Mouse (Mus musculus): ENCODE measurements around the gene Gm9887. TPM values are rescaled to one million over a fixed set of nuclear protein-coding genes. Genes with fewer than 3 reads are reported as not detected.

Gm9887 gene
- polyA plus RNA-seq, 1 experiment from 2014 or later, result 0.62 TPM

GRCm38 (mm10) chr12:69356546-69357299 lies 15.5 kb downstream of the Gm9887 start, which contains the start of gene Nemf:
Nemf (minus strand) TSS chr12:69357165.
- peak within 1 kb of the TSS; percentile 68; the same call in 1 of the 2 replicates for H3K27ac ChIP-seq (ENCODE audit: low read length)
- H3K4me3 ChIP-seq (replicated peaks; ENCODE audit: low read length), result peak within 1 kb of the TSS; percentile 83
- WGBS, result under 1% methylated on average over 49 of the region's 50 CpGs
- no peaks in the 10 kb centered on the region for H3K27me3 ChIP-seq (replicated peaks; ENCODE audit: control insufficient read depth, insufficient read depth, low read length)
- ATAC-seq, result peak; percentile 44
- peaks cover 9% of the 10 kb centered on the region for H3K4me1 ChIP-seq (replicated peaks; ENCODE audit: control insufficient read depth, insufficient read depth, low read length)
- H3K9me3 ChIP-seq (ENCODE audit: control insufficient read depth, low read length), result no peaks in the 10 kb centered on the region
- peaks cover 6% of the 10 kb centered on the region; the same call in 1 of the 2 replicates for H3K36me3 ChIP-seq (ENCODE audit: control insufficient read depth, insufficient read depth)
- peak within 1 kb of the TSS; percentile 88 for H3K4me2 ChIP-seq (ENCODE audit: low read length)
- H3K9ac ChIP-seq (replicated peaks; ENCODE audit: low read depth, low read length), result peak within 1 kb of the TSS; percentile 88

- Histone ChIP-seq H3K27ac (ENCODE audit: low read length) (no peak overlapping the region), H3K27me3 (replicated peaks; ENCODE audit: control insufficient read depth, insufficient read depth, low read length) (no peaks in the 10 kb centered on the region), H3K4me2 (ENCODE audit: low read length) (no peak overlapping the region), H3K9me3 (ENCODE audit: control insufficient read depth, low read length) (no peaks in the 10 kb centered on the region), H3K4me1 (replicated peaks; ENCODE audit: control insufficient read depth, insufficient read depth, low read length) (peaks cover 8% of the 10 kb centered on the region), H3K9ac (replicated peaks; ENCODE audit: low read depth, low read length) (no peak overlapping the region), H3K36me3 (ENCODE audit: control insufficient read depth, insufficient read depth) (peaks cover 22% of the 10 kb centered on the region), H3K4me3 (replicated peaks; ENCODE audit: low read length) (no peak overlapping the region)
- 94% methylated on average over 1 of the region's 1 CpGs for WGBS
- ATAC-seq, result no peak
These were observed 20.6 kb downstream of the Gm9887 start for GRCm38 (mm10) chr12:69351685-69352084.

GRCm38 (mm10) chr12:69349928-69350327 lies 22.3 kb downstream of the Gm9887 start:
- 91% methylated on average over 2 of the region's 2 CpGs for WGBS
- ATAC-seq, result no peak
- H3K36me3 ChIP-seq (ENCODE audit: control insufficient read depth, insufficient read depth), result peaks cover 31% of the 10 kb centered on the region

GRCm38 (mm10) chr12:69333547-69333946 lies 38.7 kb downstream of the Gm9887 start:
- Histone ChIP-seq H3K4me3 (replicated peaks; ENCODE audit: low read length) (no peak overlapping the region), H3K36me3 (ENCODE audit: control insufficient read depth, insufficient read depth) (peaks cover 10% of the 10 kb centered on the region; the same call in 1 of the 2 replicates), H3K9ac (replicated peaks; ENCODE audit: low read depth, low read length) (no peak overlapping the region), H3K9me3 (ENCODE audit: control insufficient read depth, low read length) (no peaks in the 10 kb centered on the region), H3K27ac (ENCODE audit: low read length) (no peak overlapping the region), H3K4me2 (ENCODE audit: low read length) (no peak overlapping the region), H3K4me1 (replicated peaks; ENCODE audit: control insufficient read depth, insufficient read depth, low read length) (no peaks in the 10 kb centered on the region), H3K27me3 (replicated peaks; ENCODE audit: control insufficient read depth, insufficient read depth, low read length) (no peaks in the 10 kb centered on the region)
- no peak for ATAC-seq
- WGBS, result 92% methylated on average over 2 of the region's 2 CpGs

More at GRCm38 (mm10) chr12:69349928-69350327, 22.3 kb downstream of the Gm9887 start:
- no peaks in the 10 kb centered on the region for H3K9me3 ChIP-seq (ENCODE audit: control insufficient read depth, low read length)
- H3K4me3 ChIP-seq (replicated peaks; ENCODE audit: low read length), result no peak overlapping the region
- H3K9ac ChIP-seq (replicated peaks; ENCODE audit: low read depth, low read length), result no peak overlapping the region
- H3K27me3 ChIP-seq (replicated peaks; ENCODE audit: control insufficient read depth, insufficient read depth, low read length), result no peaks in the 10 kb centered on the region
- no peak overlapping the region for H3K4me2 ChIP-seq (ENCODE audit: low read length)
- no peaks in the 10 kb centered on the region for H3K4me1 ChIP-seq (replicated peaks; ENCODE audit: control insufficient read depth, insufficient read depth, low read length)
- H3K27ac ChIP-seq (ENCODE audit: low read length), result no peak overlapping the region

- H3K36me3 ChIP-seq (ENCODE audit: control insufficient read depth, insufficient read depth), result peaks cover 8% of the 10 kb centered on the region
- H3K27me3 ChIP-seq (replicated peaks; ENCODE audit: control insufficient read depth, insufficient read depth, low read length), result no peaks in the 10 kb centered on the region
- no peaks in the 10 kb centered on the region for H3K9me3 ChIP-seq (ENCODE audit: control insufficient read depth, low read length)
- H3K4me1 ChIP-seq (replicated peaks; ENCODE audit: control insufficient read depth, insufficient read depth, low read length), result no peaks in the 10 kb centered on the region
- 100% methylated on average over 1 of the region's 1 CpGs for WGBS
- no peak overlapping the region for H3K27ac ChIP-seq (ENCODE audit: low read length)
- ATAC-seq, result no peak
- no peak overlapping the region for H3K4me2 ChIP-seq (ENCODE audit: low read length)
- H3K9ac ChIP-seq (replicated peaks; ENCODE audit: low read depth, low read length), result no peak overlapping the region
- no peak overlapping the region for H3K4me3 ChIP-seq (replicated peaks; ENCODE audit: low read length)
These were observed 40.1 kb downstream of the Gm9887 start for GRCm38 (mm10) chr12:69332147-69332546.

GRCm38 (mm10) chr12:69331187-69331586 lies 41.1 kb downstream of the Gm9887 start:
- H3K36me3 ChIP-seq (ENCODE audit: control insufficient read depth, insufficient read depth), result peaks cover 11% of the 10 kb centered on the region
- no peaks in the 10 kb centered on the region for H3K4me1 ChIP-seq (replicated peaks; ENCODE audit: control insufficient read depth, insufficient read depth, low read length)
- no peak overlapping the region for H3K9ac ChIP-seq (replicated peaks; ENCODE audit: low read depth, low read length)
- H3K9me3 ChIP-seq (ENCODE audit: control insufficient read depth, low read length), result no peaks in the 10 kb centered on the region
- no peak overlapping the region for H3K4me2 ChIP-seq (ENCODE audit: low read length)
- no peak for ATAC-seq
- H3K27ac ChIP-seq (ENCODE audit: low read length), result no peak overlapping the region
- no peaks in the 10 kb centered on the region for H3K27me3 ChIP-seq (replicated peaks; ENCODE audit: control insufficient read depth, insufficient read depth, low read length)
- 95% methylated on average over 3 of the region's 3 CpGs for WGBS
- H3K4me3 ChIP-seq (replicated peaks; ENCODE audit: low read length), result no peak overlapping the region

Small RNA genes within 50 kb of the gene (microRNA-seq; reads per million reads assigned to microRNA genes)
- 0.62 reads per million for gene Gm47299
- gene Gm47305, result not detected

Other genes starting within 250 kb of the Gm9887 start
- gene Rps29, start 213.3 kb downstream of the Gm9887 start, polyA plus RNA-seq (2015; fragmentation: Nextera tagmentation; extraction: Ambion mirVana), result 987 and 1,101 TPM in 2 replicates
- 9.7 and 11.4 TPM in 2 replicates for gene Lrr1, start 203.6 kb downstream of the Gm9887 start, polyA plus RNA-seq (2015; fragmentation: Nextera tagmentation; extraction: Ambion mirVana)
- 289 and 292 TPM in 2 replicates for gene Rpl36al, start 188.4 kb downstream of the Gm9887 start, polyA plus RNA-seq (2015; fragmentation: Nextera tagmentation; extraction: Ambion mirVana)
- 32.6 and 37.8 TPM in 2 replicates for gene Mgat2, start 188.3 kb downstream of the Gm9887 start, polyA plus RNA-seq (2015; fragmentation: Nextera tagmentation; extraction: Ambion mirVana)
- gene Gm49383, start 175.4 kb downstream of the Gm9887 start, polyA plus RNA-seq (2015; fragmentation: Nextera tagmentation; extraction: Ambion mirVana), result 20.0 and 23.6 TPM in 2 replicates
- 8.1 and 9.1 TPM in 2 replicates for gene Dnaaf2, start 174.0 kb downstream of the Gm9887 start, polyA plus RNA-seq (2015; fragmentation: Nextera tagmentation; extraction: Ambion mirVana)
- gene Gm49384, start 168.2 kb downstream of the Gm9887 start, polyA plus RNA-seq (2015; fragmentation: Nextera tagmentation; extraction: Ambion mirVana), result 16.5 and 22.1 TPM in 2 replicates
- gene Pole2, start 144.3 kb downstream of the Gm9887 start, polyA plus RNA-seq (2015; fragmentation: Nextera tagmentation; extraction: Ambion mirVana), result 7.2 and 8.0 TPM in 2 replicates
- 12.5 TPM in 2 replicates for gene Klhdc1, start 131.3 kb downstream of the Gm9887 start, polyA plus RNA-seq (2015; fragmentation: Nextera tagmentation; extraction: Ambion mirVana)
- gene Klhdc2, start 75.8 kb downstream of the Gm9887 start, polyA plus RNA-seq (2015; fragmentation: Nextera tagmentation; extraction: Ambion mirVana), result 272 and 285 TPM in 2 replicates
- gene Nemf, start 15.3 kb downstream of the Gm9887 start, polyA plus RNA-seq (2015; fragmentation: Nextera tagmentation; extraction: Ambion mirVana), result 87.6 and 94.4 TPM in 2 replicates
- gene Arf6, start 308 bp downstream of the Gm9887 start, polyA plus RNA-seq (2015; fragmentation: Nextera tagmentation; extraction: Ambion mirVana), result 22.2 and 27.6 TPM in 2 replicates
- gene Vcpkmt, start 210.6 kb upstream of the Gm9887 start, polyA plus RNA-seq (2015; fragmentation: Nextera tagmentation; extraction: Ambion mirVana), result 30.6 and 33.5 TPM in 2 replicates